Mouse (Mus musculus): Measurements from ENCODE around the gene Ccr1l1.
"Not testable (repeated sequence)": the region's sequence is repeated elsewhere in the genome, so short reads cannot be mapped to it uniquely, and the experiment has no call there.

Gene Ccr1l1

DNA sequence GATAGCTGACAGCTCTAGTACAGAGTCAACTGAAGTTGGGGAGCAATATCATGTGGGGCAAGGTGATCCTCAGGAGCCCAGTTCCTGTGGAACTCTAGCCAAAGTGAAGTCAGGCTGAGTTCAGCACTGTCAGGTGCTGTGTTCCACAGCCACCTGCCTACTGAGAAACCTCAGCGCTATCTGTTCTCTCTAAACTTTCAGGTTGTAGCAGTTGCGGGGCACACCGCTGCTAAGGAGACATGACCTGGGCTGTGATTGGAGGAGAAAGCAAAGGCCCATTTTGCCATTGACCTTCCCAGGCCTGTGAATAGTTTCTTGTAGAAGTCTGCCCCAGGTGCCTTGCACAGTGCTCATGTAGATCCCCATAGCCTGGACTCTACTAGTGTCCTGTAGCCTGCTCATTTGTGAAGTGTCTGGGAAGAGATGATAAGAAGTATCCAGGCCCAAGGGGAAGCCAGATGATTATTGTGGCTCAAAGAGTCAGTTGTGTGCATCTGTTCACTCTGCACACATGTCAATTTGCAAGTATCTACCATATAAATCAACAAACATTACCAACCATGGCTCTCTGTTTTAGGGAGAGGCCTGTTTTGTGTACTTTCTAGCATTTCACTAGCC, 2.8 kb upstream of the Ccr1l1 start:
- not testable (repeated sequence) for H3K36me3 ChIP-seq (ENCODE audit: control insufficient read depth, insufficient read depth, low read length, poor library complexity, severe bottlenecking); H3K27me3 ChIP-seq (ENCODE audit: control insufficient read depth, insufficient read depth, low read length, poor library complexity, severe bottlenecking); DNase-seq (ENCODE audit: low read depth, low spot score)

DNA sequence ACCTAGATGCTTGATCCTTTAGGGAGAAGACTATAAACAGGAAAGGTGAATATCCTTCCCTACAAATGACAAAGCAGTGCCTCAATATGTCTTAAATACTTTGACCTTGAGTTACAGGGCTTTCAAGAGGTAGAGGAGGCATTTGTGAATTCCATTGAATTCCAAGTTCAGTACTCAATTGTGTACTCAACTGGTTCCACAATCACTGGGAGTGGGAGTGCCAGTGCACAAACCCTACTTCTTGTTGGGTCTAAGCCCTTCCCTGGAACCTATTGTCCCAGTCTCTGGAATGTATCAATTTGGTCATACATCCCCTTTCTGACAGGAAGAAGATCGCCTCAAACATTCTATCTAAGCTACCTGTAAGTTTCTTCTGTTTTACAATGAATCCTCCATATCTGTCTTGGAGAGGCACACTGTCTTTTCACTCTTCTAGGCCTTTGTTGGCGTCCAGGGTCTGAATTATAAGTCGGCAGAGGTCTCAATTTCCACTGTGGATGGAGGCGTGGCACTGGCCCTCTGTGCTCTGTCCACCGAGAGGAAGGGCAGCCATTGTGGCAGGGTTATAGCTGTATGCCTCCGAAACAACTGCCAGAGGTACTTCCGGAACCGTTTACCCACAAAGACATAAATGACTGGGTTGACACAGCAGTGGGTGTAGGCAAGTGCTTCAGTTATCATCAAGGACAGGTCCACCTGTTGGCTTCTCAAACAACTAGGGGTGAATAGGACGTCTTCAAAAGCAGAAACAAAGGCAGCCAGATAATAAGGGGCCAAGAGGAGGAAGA, 1.1 kb downstream of the Ccr1l1 start:
- H3K27me3 ChIP-seq (ENCODE audit: control insufficient read depth, insufficient read depth, low read length, poor library complexity, severe bottlenecking): no peaks in the 10 kb centered on the region; the same call in 1 of the 2 replicates
- DNase-seq (ENCODE audit: low read depth, low spot score): no peak
- no peaks in the 10 kb centered on the region for H3K36me3 ChIP-seq (ENCODE audit: control insufficient read depth, insufficient read depth, low read length, poor library complexity, severe bottlenecking)

DNA sequence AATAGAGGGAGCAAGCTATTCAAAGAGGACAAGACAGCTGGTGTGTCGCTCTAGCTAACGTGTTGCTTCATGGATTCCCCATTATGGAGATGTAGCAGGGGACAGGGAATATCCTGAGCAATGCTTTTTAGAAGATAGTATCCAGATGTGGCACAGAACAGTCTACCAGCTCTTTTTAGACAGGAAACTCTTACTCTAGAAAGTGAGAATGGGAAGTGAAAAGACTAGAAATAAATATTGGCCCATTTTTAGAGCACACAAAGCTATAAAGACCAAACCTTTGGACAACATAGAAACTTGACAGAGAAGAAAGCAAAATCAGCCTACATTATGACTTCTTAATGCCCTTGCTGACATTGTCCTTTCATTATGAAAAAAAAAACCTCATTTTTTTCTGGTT, 2.6 kb downstream of the Ccr1l1 start:
- DNase-seq (ENCODE audit: low read depth, low spot score): no peak
- Histone ChIP-seq H3K36me3 (ENCODE audit: control insufficient read depth, insufficient read depth, low read length, poor library complexity, severe bottlenecking) (no peaks in the 10 kb centered on the region), H3K27me3 (ENCODE audit: control insufficient read depth, insufficient read depth, low read length, poor library complexity, severe bottlenecking) (no peaks in the 10 kb centered on the region; the same call in 1 of the 2 replicates)

DNA sequence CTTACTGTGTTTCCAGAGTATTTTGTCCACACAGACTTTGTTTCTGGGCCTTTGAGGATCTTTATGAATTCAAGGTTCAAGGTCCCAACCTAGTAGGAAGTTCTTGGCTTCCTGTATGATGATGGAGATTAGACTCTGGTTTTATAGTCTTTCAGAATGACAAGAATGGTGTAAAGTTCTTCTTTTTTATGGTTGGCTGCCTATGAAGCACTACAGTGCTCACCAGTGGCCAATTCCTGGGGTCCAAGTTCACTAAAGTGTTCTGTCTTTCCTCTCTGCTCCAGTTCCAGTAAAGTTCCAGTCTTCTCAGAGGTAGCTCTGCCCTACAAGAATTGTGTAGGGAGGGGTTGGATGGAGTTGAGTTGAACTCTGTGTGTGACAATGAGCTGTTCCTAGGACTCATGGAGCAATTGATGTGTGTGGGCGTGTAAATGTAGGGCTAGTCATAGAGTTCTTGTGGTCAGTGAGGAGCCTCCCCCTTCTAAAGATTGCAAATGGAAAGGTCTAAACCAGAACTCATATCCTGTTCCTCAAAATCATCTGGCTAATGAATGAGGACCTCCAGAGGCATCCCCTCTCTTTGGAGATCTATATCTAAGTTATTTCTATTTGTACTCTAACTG, 9.8 kb downstream of the Ccr1l1 start, which contains the start of gene Ccr1:
TSS of gene Ccr1 (minus strand) at position 403 of the 623 bp plus-strand sequence.
- no peaks in the 10 kb centered on the region for H3K36me3 ChIP-seq (ENCODE audit: control insufficient read depth, insufficient read depth, low read length, poor library complexity, severe bottlenecking)
- H3K27me3 ChIP-seq (ENCODE audit: control insufficient read depth, insufficient read depth, low read length, poor library complexity, severe bottlenecking): no peaks in the 10 kb centered on the region
- DNase-seq (ENCODE audit: low read depth, low spot score): peak; percentile 55

DNA sequence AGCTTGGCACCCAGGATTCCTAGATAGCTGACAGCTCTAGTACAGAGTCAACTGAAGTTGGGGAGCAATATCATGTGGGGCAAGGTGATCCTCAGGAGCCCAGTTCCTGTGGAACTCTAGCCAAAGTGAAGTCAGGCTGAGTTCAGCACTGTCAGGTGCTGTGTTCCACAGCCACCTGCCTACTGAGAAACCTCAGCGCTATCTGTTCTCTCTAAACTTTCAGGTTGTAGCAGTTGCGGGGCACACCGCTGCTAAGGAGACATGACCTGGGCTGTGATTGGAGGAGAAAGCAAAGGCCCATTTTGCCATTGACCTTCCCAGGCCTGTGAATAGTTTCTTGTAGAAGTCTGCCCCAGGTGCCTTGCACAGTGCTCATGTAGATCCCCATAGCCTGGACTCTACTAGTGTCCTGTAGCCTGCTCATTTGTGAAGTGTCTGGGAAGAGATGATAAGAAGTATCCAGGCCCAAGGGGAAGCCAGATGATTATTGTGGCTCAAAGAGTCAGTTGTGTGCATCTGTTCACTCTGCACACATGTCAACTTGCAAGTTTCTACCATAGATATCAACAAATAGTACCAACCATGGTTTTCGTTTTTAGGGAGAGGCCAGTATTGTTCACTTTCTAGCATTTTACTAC, 11.2 kb downstream of the Ccr1l1 start:
- not testable (repeated sequence) for DNase-seq (ENCODE audit: low read depth, low spot score); H3K36me3 ChIP-seq (ENCODE audit: control insufficient read depth, insufficient read depth, low read length, poor library complexity, severe bottlenecking); H3K27me3 ChIP-seq (ENCODE audit: control insufficient read depth, insufficient read depth, low read length, poor library complexity, severe bottlenecking)

DNA sequence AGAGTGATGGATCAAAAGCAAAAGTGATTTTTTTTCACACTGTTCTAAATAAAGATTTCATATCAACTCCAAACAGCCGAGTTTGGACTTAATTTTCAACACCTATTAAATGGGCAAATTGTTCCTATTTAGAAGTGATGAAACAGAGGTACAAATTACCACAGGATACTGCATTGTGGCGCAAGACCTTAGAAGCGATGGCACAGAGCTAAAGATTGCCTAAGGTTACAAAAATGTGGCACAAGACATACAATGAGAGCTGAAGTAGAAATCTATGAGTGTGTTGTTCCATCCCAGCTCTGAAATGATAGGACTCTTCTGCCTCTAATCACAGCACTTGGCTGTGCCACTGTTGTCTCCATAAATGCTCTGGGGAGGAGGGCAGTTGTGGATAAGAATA, 13.4 kb downstream of the Ccr1l1 start:
- Histone ChIP-seq H3K27me3 (ENCODE audit: control insufficient read depth, insufficient read depth, low read length, poor library complexity, severe bottlenecking) (no peaks in the 10 kb centered on the region), H3K36me3 (ENCODE audit: control insufficient read depth, insufficient read depth, low read length, poor library complexity, severe bottlenecking) (no peaks in the 10 kb centered on the region)
- no peak for DNase-seq (ENCODE audit: low read depth, low spot score)

DNA sequence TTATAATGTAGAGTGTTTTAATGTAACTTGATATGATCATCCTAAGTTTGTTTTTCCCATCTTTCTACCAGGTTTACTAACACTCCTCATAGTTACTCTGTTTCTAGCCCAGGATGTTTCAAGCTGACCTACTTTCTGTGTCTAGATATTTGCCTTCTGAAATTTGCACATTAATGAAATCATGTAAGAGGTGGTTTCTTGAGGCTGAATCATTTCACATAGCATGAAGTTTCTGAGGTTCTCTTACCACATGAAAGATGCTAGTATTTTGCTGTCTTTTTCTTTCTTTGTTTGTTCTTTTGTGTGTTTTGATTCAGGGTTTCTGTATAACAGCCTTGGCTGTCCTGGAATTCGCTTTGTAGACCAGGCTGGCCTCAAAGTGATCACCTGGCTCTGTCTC, 18.0 kb downstream of the Ccr1l1 start:
- Histone ChIP-seq H3K27me3 (ENCODE audit: control insufficient read depth, insufficient read depth, low read length, poor library complexity, severe bottlenecking) (no peaks in the 10 kb centered on the region), H3K36me3 (ENCODE audit: control insufficient read depth, insufficient read depth, low read length, poor library complexity, severe bottlenecking) (no peaks in the 10 kb centered on the region)
- no peak for DNase-seq (ENCODE audit: low read depth, low spot score)

DNA sequence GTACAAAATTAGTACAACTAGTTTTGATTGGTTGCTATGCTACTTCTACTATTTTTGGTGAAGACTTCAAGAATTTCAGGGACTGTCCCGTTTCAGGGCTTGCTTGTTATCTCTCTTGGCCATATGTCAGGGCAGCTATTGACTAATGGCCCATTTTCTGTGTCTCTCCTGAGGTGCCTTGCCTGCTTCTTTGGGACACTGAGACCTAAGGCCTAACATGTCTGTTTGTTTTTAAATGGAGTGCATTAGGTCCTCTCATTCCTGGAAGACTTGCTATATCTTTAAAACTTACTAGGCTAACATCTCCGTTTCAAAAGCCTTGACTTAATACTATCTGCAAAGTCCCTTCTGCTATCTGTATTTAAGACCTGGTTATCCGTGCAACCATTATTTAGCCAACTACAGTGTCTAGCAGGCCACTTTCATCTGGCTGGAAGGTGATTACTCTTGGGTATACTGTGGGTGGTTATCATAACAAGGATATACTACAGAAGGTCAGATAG, 20.2 kb downstream of the Ccr1l1 start:
- Histone ChIP-seq H3K36me3 (ENCODE audit: control insufficient read depth, insufficient read depth, low read length, poor library complexity, severe bottlenecking) (no peaks in the 10 kb centered on the region), H3K27me3 (ENCODE audit: control insufficient read depth, insufficient read depth, low read length, poor library complexity, severe bottlenecking) (no peaks in the 10 kb centered on the region)
- peak; percentile 59 for DNase-seq (ENCODE audit: low read depth, low spot score)

DNA sequence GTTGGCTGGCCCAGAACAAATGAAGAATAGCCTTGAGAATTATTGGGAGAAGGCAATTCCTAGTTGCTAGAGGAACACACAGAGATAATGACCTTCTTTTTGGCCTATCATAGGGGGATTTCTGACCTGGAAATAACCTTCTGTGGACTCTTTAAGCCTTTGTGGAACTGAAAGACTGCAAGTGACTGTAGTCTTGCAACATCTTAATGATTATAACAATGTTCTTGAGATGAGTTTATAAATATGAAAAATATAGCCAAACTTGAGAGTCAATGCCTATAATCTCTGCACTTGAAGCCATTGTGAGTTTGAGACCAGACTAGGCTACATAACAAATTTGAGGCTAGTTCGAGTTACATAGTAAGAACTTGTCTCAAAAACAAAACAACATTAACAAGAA, 21.3 kb downstream of the Ccr1l1 start:
- H3K27me3 ChIP-seq (ENCODE audit: control insufficient read depth, insufficient read depth, low read length, poor library complexity, severe bottlenecking): no peaks in the 10 kb centered on the region
- H3K36me3 ChIP-seq (ENCODE audit: control insufficient read depth, insufficient read depth, low read length, poor library complexity, severe bottlenecking): no peaks in the 10 kb centered on the region
- peak; percentile 46 for DNase-seq (ENCODE audit: low read depth, low spot score)

DNA sequence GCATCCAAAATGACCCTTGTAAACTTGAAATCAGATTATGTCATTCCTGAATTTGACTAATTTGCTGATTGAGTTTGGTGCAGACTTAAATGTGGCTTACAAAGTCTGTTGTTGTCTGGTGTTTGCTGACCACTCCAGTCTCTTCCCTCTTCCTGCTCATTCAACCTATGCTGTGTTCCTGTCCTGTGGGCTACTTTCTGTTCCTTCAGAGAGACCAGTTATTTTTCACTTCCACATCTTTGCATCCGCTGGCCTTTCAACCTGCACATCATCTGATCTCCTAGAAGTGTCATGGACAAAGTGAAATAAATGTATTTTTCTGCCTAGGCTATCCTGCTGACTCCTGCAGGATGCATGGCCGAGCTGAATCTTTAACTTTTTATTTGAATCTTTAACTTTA, 24.7 kb downstream of the Ccr1l1 start:
- H3K27me3 ChIP-seq (ENCODE audit: control insufficient read depth, insufficient read depth, low read length, poor library complexity, severe bottlenecking): no peaks in the 10 kb centered on the region
- no peaks in the 10 kb centered on the region for H3K36me3 ChIP-seq (ENCODE audit: control insufficient read depth, insufficient read depth, low read length, poor library complexity, severe bottlenecking)
- DNase-seq (ENCODE audit: low read depth, low spot score): peak; percentile 62

DNA sequence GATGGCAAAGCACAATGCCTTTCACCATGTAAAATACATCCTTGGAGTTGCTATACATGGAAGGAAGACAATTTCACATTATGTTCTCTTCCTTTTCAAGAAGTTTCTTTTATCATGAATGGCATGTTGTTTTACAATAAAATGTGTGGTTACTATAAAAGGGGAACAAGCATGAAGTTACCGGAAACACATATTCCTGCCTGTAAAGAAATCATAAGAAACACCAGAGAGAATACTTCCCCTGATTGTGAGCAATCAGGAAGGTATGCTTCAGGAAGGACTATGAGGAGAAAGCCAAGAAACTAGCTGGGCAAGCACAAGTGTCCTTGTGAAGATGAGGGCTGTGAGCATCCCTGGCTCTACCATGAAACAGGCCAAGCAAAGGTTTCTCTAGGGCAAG, 27.0 kb downstream of the Ccr1l1 start:
- H3K36me3 ChIP-seq (ENCODE audit: control insufficient read depth, insufficient read depth, low read length, poor library complexity, severe bottlenecking): no peaks in the 10 kb centered on the region
- DNase-seq (ENCODE audit: low read depth, low spot score): peak; percentile 34
- H3K27me3 ChIP-seq (ENCODE audit: control insufficient read depth, insufficient read depth, low read length, poor library complexity, severe bottlenecking): no peaks in the 10 kb centered on the region

DNA sequence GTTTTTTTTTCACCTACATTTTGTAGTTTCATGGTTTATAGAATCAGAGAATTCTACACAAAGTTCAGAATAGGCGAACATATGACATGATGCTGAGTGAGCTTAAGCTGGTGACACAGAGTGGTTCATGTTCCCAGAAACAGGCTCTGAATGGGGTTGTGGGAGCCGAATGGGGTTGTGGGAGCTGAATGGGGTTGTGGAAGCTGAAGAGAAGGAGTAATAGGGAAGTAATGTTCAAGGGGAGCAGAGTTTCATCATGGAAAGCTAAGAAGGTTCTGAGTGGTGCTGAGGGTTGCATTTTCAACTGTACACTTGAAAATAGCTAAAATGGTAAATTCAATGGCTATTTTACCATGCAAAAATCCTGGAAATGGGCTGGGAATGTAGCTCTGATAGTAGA, 28.8 kb downstream of the Ccr1l1 start:
- H3K27me3 ChIP-seq (ENCODE audit: control insufficient read depth, insufficient read depth, low read length, poor library complexity, severe bottlenecking): no peaks in the 10 kb centered on the region
- DNase-seq (ENCODE audit: low read depth, low spot score): no peak
- no peaks in the 10 kb centered on the region for H3K36me3 ChIP-seq (ENCODE audit: control insufficient read depth, insufficient read depth, low read length, poor library complexity, severe bottlenecking)

DNA sequence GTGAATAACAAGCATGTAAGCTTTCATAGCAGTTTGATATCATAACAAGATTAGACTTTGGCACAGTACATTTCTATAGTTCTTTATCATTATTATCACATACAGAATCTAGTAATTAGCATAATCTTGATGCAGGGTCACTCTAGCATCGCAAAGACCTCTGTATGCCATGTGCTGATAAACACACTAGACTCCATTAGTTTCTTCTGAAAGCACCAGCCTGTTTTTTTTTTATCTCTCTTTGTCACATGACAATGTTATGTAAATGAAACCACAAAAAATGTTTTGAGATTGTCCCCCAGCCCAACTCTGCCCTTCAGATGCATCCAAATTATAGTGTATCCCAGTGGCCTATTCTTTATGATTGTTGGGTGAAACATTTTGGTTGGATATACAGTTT, 30.4 kb downstream of the Ccr1l1 start:
- Histone ChIP-seq H3K27me3 (ENCODE audit: control insufficient read depth, insufficient read depth, low read length, poor library complexity, severe bottlenecking) (no peaks in the 10 kb centered on the region), H3K36me3 (ENCODE audit: control insufficient read depth, insufficient read depth, low read length, poor library complexity, severe bottlenecking) (no peaks in the 10 kb centered on the region)
- no peak for DNase-seq (ENCODE audit: low read depth, low spot score)

DNA sequence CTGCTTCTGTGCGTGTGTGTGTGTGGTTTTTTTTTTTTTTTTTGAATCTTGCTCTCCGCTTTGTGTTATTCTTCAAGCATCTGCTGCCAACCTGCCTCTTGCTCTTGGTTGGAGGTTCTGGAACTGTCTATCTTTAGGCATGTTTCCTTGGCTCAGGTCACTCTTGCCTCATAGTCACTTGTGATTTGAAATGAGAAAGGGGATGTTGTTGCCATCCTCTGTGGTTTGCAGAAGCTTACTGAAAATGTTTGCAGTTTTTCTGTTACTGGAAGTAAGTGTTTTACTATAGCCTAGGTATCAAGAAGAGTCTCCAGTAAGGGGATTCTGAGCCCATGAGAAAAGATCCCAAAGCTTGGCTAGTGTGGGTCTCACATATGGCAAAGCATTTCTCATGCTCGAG, 36.2 kb downstream of the Ccr1l1 start:
- Histone ChIP-seq H3K36me3 (ENCODE audit: control insufficient read depth, insufficient read depth, low read length, poor library complexity, severe bottlenecking) (no peaks in the 10 kb centered on the region), H3K27me3 (ENCODE audit: control insufficient read depth, insufficient read depth, low read length, poor library complexity, severe bottlenecking) (no peaks in the 10 kb centered on the region)
- no peak for DNase-seq (ENCODE audit: low read depth, low spot score)

DNA sequence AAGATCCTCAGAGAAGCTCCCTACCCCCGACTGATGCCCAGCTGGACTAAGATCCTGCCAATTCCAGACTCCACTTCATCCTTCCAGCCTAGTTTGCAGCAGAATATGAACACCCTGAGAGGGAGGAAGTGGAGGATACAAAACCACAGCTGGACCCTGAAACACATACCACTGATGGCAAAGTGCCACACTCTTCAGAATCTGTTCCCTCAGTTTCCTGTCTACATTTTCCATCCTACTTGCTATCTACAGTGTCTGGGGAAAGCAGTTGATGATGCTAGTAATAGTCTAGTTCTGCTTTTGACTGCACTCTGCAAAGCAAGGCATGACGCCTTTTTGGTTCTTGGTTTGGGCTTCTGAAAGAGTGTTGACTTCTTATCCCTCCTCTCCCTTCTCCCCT, 36.9 kb downstream of the Ccr1l1 start:
- no peaks in the 10 kb centered on the region for H3K27me3 ChIP-seq (ENCODE audit: control insufficient read depth, insufficient read depth, low read length, poor library complexity, severe bottlenecking)
- peak; percentile 74 for DNase-seq (ENCODE audit: low read depth, low spot score)
- H3K36me3 ChIP-seq (ENCODE audit: control insufficient read depth, insufficient read depth, low read length, poor library complexity, severe bottlenecking): no peaks in the 10 kb centered on the region
